Mouse (Mus musculus): ENCODE data around the gene Elavl1.

DNA sequence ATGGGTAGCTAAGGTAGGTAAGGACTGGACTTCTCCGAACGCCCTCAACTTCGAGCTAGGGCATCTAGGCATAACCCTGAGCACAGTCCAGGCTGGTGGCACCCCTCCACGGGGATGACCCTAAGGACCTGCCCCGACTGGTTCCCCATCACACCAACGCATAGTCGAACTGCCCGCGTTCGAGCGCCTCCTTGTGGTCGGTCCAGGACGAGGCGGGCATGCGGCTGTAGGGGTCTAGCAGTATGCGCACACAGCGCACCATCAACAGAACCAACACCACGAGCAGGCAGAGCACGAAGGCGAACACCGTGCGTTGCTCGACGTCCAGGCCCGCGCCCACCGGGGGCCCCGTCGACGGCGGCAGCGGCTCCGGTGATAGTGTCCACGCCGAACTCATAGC lies 67.0 kb downstream of the Elavl1 start:
- TF ChIP-seq CTCF (IDR thresholded peaks at IDR 0.05) (peak; percentile 96), EP300 (IDR thresholded peaks at IDR 0.05) (no peak)

Measured in lung, postnatal 0 days (tissue).